Mouse (Mus musculus) adrenal gland, postnatal 4 days (tissue): ENCODE results near the gene App. TPM values are rescaled to one million over a fixed set of nuclear protein-coding genes. Genes with fewer than 3 reads are reported as not detected.

Experiments used
- DNase-seq, 2 experiments: peaks; one replicate each; pipeline ENCODE4 v3.0.0; 2021 to 2022; ENCODE audit warnings: low spot score in 2 of 2, mixed read lengths in 2 of 2
- total RNA-seq, 2 experiments: library from RNA; stranded (reverse); gene quantifications; 2 replicates each; pipeline ENCODE4 v1.2.3; 2021

Gene App
- total RNA-seq, 2 experiments from 2014 or later: 403 to 480 TPM

DNA sequence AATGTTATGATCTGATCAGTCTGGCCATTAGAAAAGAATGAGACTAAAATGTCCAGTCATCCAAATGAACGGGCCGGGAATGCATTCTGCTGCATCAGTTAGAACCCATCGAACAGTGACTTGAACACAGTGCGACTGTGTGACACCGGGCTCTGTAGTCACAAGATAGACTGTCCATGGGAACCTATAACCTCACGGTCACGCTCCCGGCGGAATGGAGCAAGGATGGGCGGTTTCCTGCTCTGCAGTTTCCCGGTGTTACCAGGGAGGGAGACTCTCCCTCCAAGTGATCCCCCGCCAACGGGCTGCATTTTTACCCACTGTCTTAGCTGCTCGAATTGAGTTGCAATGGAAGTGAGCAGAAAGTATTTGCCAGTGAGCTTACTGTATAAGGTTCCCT is 87.3 kb downstream of the App start:
- no peak for DNase-seq

DNA sequence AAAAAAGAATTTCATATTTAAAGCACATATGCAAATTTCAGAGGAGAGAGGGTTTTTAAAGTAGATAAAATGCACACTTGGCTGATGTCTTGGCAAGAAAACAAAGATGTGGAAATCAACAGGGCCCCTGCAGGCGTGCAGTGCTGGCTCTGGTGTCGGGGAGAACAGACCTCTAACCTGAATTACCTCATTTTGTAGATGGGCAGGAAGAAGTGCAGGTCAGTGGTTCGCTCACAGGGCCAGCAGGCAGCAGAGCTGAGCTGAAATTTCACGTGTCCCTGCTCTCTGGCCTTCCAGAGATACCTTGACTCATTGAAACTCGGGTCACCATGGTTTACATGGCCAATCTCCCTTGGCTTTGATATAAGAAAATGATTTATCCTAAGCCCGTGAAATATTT is 87.7 kb downstream of the App start:
- DNase-seq: no peak

DNA sequence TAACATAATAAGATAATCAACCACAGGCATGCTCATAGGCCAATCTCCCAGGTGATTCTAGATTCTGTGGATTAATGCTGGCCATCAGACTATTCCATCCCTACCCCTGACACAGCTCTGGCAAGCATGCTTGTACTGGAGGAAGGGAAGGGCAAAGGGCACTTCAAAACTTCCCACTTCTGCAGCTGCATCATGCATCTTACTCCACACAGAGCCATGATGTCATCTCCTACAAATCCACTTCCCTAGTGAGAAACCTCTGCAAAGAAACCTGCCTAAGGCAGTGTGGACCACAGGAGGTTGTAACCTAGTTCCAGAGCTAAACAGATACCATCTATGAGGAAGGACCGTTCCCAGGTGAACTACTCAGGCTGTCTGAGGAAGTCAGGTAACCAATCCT is 89.4 kb downstream of the App start:
- DNase-seq: no peak

DNA sequence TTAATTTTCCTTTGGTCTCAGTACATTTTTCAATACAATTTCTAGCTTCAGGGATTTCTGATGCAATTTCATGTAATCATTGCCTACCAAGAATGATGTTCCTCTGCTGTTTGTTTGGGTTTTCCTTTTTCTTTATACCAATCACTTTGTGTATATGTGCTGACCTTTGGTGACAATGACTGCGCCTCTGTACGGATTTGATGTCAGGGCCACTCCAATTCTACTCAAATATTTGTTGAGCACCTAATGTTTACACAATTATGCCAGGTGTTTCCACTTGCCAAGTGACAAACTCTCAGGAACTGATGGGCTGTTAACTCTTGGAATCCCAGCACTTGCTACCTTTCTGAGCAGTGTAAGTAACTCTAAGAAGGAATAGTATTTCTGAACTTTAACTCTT is 98.2 kb downstream of the App start:
- no peak for DNase-seq

DNA sequence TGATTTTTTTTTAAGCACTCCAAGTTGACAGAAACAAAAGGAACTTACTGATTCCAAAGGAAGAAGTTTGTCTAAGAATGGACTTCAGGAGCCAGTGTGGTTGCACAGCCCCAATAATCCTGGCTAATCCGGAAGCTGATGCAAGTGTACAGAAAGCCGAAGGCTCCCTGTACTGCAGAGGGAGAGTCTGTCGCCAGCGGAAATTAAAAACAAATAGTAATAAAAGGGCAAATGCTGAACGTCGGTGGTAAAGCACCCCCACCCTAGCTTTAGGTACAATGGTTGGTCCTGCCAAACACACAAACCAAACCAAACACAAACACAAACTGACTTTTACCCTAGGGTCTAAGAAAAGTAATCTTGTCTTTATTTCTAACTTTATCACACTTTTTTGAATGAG is 98.7 kb downstream of the App start:
- DNase-seq: no peak

DNA sequence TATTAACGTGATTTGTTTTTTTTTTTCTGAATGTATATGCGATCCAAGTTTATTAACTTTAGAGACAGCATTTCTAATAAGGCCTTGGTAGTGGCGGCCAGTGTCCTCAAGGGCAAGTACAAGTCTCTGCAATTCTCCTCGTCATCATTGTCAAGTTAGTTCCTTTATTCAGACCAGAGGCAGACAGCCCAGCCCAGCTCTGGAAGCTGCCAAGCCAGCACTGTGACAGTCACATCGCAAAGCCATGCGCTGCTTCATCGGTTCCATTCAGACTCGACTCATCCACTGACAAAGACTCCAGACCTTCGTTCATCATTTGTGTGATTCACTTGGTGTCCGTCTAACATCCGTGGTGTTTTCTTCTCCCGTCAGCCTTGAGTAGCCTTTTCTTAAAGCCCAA is 100.9 kb downstream of the App start:
- no peak for DNase-seq

DNA sequence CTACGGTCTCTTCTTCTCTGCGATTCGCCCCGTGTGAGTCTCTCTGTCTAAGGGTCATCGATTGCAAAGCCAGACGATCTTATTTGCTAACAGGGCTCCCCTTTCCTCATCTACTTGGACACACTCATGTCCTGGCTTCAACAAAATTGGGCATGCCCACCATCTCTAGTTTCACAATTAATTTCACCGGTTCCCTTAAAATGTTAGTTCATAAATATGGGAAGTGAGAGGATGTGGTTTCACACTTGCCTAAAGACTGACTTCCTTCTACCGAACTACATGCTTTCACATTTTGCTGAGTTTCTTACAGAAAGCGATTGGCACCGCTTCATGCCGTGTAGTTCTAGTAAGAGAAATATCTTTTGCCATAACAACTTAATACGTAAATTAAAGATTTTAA is 101.8 kb downstream of the App start:
- DNase-seq: no peak

DNA sequence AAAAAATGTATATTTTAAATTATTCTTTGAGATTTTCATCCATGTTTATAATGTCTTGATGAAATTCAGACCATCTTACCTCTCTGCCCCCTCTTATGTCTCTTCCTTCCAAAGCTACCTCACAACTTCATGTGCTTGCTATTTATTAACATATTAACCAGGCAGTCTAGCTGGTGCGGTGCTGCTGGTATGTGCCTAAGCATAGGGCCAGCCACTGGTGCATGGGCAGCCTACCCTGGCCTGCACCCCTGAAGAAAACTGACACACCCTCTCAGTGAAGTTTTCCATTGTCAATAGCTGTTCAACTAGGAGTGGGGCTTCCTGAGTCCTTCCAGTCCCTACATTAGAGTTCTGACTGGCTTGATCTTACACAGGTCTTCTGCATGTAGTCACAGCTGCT is 102.3 kb downstream of the App start:
- DNase-seq: no peak

DNA sequence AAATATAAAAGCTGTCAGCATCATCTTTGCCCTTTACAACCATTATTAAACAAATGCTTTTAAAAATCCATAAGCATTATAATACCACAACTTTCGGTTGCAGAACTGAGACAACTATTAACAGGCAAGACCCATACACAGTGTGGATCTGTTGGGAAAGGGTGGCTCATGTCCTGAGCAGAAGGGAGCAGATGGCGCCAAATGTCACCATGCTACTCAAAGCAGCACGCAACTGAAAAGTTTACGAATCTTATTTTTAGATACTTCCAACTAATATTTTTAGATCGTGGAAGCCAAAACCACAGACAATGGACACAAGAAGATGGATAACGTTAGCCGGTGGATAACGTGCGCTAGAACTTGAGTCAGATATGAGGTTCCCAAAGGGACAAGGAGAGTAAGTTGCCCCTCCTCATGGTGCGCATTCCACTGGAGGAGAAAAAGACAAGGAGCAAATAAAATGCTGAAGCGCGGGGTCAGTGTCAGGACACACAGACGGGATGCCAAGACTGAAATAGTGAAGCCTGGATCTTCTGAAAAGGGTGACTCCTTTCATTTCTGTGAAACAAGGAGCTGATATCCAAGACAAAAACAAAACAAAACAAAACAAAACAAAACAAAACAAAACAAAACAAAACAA is 106.2 kb downstream of the App start:
- no peak for DNase-seq

DNA sequence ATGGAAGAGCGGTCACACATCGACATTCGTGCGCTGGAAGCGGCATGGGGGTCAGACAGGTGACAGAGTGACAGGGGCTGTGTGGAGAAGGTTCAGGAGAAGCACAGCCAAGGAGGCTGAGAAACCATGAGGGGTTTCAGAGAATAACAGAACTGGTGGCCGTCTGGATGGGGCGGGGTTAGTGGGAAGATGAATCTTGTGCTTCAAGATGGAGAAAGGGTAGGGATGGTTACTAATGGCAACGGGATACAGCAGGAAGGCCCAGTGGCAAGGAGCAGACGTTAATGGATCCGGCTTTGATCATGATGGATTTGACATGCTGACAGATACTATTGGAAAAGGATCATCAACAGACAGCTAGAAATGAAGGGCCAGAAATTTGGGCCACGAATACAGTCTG is 107.3 kb downstream of the App start:
- DNase-seq: no peak

DNA sequence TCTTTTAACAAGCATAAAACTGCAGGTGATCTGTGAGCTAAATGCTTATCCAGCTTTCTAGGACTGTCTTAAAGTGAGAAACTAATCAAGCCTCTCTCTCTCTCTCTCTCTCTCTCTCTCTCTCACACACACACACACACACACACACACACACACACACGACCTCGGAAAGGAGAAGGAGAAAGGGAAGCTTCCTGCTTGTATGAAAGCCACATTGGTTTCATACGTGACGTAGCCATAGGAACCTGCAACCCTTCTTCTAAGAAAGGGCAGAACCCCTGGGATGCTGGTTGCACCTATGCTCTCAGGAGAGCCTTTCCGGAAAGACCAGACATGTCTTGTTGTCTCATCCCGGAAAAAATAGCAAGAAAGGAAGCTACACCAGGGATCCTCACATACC is 108.8 kb downstream of the App start:
- DNase-seq: no peak

DNA sequence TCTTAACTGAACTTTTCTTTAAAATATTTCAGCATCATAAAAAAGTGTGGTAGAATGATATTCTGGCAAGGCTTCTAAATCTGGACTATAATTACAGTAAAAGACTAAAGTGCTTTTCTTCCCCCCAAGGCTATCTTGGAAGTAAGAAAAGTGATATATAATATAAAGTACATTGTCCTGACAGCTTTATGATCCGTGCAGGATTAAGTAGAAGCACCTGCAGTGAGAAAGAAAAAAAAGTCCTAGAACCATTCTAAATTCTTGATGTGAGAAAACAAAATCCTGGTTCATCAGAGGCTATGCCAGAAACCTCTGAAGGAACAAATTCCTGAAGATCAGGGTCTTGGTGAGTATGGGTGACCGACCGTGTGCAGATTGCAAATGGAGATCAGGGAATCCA is 110.8 kb downstream of the App start:
- DNase-seq: no peak

DNA sequence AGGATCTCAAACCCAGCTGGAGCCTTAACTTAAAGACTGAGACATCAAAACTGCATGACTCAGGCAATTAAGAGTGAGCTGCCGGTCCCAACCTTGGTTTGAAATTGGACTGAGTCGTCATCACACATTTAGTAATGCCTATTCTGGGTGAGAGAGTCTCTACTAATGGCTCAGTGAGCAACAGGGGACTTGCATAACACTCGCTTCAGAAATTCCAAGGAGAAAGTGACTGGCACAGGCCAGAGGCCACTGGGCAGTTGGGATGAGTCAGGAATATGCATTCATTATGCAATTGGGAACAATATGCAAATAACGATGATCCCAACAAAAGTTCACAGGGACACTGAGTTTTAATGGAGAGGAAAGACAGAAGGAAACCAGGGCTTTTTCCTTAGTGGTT is 111.8 kb downstream of the App start:
- no peak for DNase-seq

DNA sequence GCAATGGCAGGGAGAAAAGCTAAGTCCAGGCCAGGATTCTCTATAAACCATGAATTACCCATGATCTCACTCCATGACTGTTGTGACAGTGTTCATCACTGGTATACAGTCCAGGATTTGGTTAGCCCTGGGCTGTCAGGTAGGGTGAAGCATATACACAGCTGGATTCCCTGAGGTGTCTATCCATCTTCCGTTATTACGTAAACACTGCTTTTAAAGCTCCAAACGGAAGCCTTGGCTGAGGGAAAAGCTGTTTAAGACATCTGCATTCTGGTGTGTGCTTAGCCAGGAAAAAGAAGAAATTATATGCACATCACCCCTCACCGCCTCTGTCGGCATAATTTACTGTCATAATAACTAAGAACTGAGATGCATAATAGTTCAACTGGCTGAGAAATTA is 115.4 kb downstream of the App start:
- no peak for DNase-seq

DNA sequence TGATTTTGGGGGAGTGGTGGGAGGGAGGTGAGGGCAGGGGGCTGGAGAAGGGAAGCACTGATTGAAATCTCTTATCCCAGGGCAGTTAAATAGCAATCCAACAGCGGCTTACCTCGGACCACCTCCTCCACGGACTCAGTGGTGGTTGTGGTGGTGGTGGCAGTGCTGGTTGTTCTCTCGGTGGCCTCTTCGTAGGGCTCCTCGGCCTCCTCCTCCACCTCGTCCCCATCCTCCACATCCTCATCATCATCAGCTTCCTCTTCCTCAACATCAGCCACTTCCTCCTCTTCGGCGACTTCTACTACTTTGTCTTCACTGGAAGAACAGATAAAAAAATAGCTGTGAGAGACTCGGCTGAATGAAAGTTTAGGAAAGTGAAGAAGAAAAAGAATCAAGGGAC is 117.4 kb downstream of the App start:
- no peak for DNase-seq

DNA sequence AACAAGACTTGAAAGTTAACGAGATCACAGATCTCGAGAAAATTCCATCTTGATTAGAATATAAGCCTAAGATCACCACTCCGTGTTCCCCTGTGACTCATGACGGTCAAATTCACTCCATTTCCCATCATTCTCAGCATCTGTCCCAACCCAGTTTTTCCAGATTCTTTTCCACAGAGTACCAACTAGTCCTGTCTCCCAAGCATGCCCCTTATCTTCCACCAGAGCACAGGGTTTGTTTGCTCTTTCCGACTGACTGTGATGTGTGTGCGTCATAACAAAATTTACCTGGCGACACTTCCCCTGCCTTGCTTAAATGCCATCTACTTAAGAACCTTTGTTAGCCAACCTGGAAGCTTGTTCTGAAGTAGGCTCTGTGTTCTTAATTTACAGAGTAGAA is 119.6 kb downstream of the App start:
- no peak for DNase-seq

DNA sequence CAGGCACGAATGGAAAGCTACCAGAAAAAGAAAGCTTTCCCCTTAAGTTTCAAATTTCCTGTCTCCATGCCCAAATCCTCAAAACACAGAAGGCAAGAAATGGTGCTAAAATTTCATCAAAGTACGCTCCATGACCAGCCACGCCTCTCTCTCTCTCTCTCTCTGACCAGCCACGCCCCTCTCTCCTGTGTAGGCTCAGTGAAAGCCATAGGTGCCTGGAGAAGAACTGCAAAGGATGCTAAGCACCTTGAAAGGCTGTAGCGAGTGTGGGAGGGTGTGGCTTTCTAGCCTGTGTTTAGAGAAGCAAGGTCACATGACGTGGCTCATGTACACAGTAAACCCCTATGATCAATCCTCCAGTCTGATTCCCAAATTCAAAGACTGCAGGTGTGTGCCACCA is 126.3 kb downstream of the App start:
- DNase-seq: no peak

DNA sequence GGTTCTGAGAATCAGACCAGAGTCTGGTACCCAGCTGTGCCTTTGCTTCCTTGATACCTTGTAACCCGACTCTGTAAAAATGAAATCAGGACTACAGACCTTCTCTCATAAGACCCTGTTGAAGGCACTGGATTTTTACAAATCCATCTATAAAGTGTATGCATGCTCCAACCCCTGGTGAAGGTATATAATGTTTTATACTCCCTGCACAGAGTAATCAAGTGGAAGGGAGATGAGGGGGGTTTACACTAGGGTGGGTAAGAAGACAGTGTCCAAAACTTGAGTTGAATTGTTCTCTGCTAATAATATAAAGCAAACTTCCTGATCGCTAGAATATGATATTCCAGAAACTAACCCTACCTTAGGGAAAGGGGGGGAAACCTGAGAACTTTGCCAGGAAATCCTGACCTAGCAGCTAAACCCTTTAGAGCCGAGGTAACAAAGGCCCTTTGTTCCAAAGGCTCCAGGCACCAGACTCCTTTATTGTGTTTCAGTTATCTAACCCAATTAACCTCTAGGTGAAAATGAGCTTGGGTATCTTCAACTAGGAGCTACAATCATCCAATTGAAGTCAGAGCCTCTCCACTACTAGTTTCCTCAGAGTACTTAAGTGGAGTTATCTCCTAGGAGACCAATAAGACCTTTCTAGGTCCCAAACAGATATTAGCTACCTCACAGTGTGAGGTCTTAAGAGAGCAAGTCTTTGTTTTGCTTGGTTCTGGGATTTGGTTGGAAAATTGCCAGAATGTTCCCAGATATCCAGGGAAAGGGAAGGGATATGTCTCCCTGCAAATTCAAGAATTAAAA is 132.2 kb downstream of the App start:
- DNase-seq: no peak

DNA sequence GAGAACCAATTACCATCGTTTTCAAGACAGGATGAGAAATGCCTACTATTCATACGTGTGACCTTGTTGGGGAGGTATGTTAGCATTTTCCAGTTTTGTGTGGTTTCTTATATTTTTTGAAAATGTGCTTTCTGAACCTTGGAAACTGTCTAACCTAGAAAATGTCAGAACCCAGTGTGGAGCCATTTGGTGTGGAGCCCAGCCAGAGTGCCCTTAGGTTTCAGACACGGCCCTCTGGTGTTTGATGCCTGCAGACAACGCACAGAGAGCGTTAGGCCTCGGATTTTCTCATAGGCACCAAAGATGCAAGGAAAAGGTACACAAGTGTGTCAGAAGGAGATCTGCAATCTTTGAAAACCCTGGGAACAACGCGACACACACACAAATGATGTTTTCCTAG is 134.8 kb downstream of the App start:
- no peak for DNase-seq

DNA sequence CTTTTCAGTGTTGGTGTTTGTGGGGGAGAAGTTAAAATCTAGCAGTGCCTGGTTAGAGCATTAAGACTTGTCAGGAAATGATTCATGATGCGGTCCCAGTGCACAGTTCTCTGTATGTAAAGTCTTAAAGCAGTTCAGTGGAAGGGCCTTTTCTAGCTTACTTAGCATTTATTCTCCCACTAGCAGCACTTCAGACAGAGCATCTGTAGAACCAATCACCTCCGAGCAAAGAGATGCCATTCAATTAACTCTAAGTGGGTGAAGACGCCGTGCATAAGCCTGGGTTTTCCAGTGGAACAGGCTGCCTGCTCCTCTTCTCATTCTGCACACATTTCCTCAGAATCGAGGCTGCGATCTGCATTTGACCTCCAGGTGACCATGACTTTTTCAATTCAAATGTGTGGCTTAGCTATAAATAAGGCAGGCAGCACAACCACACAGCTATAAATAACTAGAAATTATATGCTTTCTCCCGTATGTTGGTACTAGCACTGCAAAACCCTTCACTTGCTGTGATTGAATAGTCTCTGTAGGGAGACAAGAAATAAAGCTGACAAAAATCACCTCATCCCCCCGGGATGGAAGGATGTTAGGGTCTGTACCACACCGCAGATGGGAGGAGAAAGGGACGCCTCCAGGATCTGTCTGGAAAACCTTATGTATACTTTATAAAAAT is 135.5 kb downstream of the App start:
- DNase-seq: no peak

DNA sequence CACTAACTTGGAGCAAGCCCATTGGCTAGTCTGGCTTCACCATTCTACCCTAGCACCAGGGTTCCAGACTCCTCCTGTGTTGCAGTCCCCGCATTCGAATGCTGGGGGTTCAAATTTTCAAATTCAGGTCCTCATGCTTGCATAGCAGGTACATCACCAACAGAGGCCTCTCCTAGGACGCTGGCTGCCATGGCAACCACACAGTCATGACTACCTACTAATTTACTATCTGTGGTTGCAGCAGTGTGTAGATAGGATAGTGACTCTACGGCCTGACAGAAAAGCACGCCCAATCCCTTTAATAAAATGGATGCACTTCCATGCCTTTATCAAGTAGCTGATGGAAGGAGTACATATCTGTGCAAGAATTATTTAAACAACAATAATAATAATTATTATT is 137.8 kb downstream of the App start:
- DNase-seq: no peak

DNA sequence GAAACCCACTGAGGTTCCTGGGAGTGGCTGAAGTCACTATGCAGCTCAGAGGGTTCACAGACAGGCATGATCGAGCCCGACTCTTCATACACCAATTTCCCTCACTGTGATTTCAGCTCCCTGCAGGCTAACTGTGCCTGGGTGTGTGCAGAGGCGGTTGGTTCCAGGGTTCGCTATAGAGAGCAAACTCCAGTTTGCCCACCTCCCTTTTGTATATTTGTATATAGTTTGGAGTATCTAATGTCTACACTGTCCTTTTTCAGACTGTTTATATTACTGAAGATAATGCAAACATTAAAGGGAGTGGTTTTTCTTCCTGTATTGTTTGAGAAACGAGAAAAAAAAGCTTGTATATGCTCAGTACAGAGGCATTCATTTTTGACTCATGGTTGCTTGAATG is 139.8 kb downstream of the App start:
- DNase-seq: no peak

DNA sequence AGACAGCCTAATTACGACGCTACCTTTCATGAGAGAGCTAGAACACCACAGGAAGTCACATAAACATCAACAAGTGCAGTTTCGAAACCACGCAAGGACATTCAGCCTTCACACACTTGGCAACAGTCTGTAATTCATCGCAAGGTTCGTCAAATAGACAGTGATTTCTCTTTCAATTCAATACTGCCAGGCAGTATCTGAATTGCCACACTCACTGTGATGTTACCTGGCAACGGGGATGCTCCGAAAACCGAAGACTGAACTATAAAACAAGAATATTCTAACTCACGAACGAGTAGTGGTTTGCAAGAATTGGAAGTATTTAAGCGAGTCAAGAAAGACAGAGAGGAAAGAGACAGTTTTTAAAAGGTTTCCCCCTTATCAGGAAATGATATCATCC is 142.8 kb downstream of the App start:
- DNase-seq: no peak
